Mouse (Mus musculus): Measurements from ENCODE around the gene Kif17. TPM values are rescaled to one million over a fixed set of nuclear protein-coding genes. Genes with fewer than 3 reads are reported as not detected.

The Kif17 gene
- polyA plus RNA-seq, 1 experiment, result 224 TPM

- Histone ChIP-seq H3K4me1 (ENCODE audit: control insufficient read depth, insufficient read depth, low read length) (peaks cover 2% of the 10 kb centered on the region), H3K27ac (ENCODE audit: control insufficient read depth, insufficient read depth, low read depth, low read length) (no peak overlapping the region), H3K36me3 (ENCODE audit: control insufficient read depth, insufficient read depth, low read length) (peaks cover 4% of the 10 kb centered on the region), H3K27me3 (ENCODE audit: control insufficient read depth, insufficient read depth, low read length) (no peaks in the 10 kb centered on the region), H3K4me3 (ENCODE audit: control insufficient read depth, low read depth, low read length) (no peak overlapping the region)
- TF ChIP-seq CTCF (IDR thresholded peaks at IDR 0.05; ENCODE audit: control insufficient read depth, insufficient read depth, insufficient replicate concordance, low read depth, low read length) (no peak), POLR2A (IDR thresholded peaks at IDR 0.05; ENCODE audit: control insufficient read depth, low read depth, low read length) (no peak)
Observed at GRCm38 (mm10) chr4:138223623-138224022, 26.6 kb upstream of the Kif17 start.

DNA sequence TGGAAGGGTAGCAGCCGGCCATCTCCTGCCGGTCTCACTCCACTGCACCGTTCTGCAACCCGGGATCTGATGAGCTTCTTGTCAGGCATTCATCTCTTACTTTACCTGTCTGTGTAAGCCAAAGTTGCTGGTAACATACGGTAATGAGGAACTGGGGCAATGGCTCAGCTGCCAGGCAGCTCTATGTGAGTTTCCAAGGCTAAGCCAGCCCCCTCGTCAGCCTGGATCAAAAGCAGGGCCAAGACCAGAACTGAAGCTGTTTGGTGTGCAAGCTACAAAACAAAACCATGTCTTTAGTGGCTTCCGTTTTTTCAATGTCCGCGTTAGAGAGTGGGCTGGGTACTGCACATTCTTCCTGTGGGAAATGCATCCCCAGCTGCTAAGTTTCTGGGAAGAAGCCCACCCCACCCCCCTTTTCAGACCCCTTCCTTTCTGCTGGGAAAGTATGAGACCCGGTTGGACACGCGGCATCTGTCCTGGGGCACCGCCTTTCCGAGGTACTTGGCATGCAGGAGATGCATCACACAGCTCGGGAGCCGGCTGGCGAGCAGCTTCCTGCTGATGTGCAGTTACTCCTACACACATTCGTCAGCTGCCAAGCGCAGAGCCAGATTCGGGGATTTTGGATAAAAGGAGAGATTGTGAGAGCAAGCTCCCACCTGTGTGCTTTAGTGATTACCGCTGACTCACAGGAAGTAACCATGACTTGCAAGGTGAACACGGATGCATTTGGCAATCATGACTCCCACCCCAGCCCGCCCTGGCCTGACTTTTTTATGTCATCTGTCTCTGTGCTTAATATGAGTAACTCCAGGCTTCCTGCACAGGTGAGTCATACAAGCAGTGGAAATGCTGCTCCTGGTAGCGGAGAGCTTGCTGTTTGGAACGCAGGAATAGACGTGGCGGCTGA, 3.2 kb upstream of the Kif17 start:
- no peak overlapping the region for H3K4me3 ChIP-seq (ENCODE audit: control insufficient read depth, low read depth, low read length)
- H3K27me3 ChIP-seq (ENCODE audit: control insufficient read depth, insufficient read depth, low read length), result no peaks in the 10 kb centered on the region
- H3K27ac ChIP-seq (ENCODE audit: control insufficient read depth, insufficient read depth, low read depth, low read length), result no peak overlapping the region
- peaks cover 24% of the 10 kb centered on the region for H3K4me1 ChIP-seq (ENCODE audit: control insufficient read depth, insufficient read depth, low read length)
- peaks cover 2% of the 10 kb centered on the region; the same call in 1 of the 2 replicates for H3K36me3 ChIP-seq (ENCODE audit: control insufficient read depth, insufficient read depth, low read length)
- no peak for TF ChIP-seq CTCF (IDR thresholded peaks at IDR 0.05; ENCODE audit: control insufficient read depth, insufficient read depth, insufficient replicate concordance, low read depth, low read length)
- TF ChIP-seq POLR2A (IDR thresholded peaks at IDR 0.05; ENCODE audit: control insufficient read depth, low read depth, low read length), result no peak

DNA sequence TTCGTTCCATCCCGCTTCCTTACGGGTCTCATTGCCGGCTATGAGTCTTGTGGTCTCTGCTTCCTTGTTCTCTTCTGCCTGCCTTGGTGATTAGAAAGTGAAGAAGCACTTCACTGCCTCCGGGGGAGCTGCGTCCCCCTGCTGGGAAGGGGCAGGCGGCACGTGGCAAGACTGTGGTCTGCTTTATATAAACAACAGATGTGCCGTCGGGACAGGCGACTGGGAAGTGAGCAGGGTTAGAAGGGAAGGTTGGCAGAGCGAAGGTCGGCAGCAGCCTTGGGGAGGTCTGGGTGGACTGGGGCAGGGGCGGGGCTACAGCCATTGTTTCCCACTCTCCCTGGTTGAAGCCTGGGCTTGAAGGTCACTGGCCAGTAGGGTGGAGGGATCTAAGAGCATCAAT, 1.6 kb downstream of the Kif17 start:
- Histone ChIP-seq H3K4me3 (ENCODE audit: control insufficient read depth, low read depth, low read length) (no peak overlapping the region; the same call in 1 of the 2 replicates), H3K4me1 (ENCODE audit: control insufficient read depth, insufficient read depth, low read length) (peaks cover 28% of the 10 kb centered on the region), H3K27ac (ENCODE audit: control insufficient read depth, insufficient read depth, low read depth, low read length) (no peak overlapping the region), H3K27me3 (ENCODE audit: control insufficient read depth, insufficient read depth, low read length) (no peaks in the 10 kb centered on the region), H3K36me3 (ENCODE audit: control insufficient read depth, insufficient read depth, low read length) (peaks cover 1% of the 10 kb centered on the region; the same call in 1 of the 2 replicates)
- no peak for TF ChIP-seq POLR2A (IDR thresholded peaks at IDR 0.05; ENCODE audit: control insufficient read depth, low read depth, low read length)
- no peak for TF ChIP-seq CTCF (IDR thresholded peaks at IDR 0.05; ENCODE audit: control insufficient read depth, insufficient read depth, insufficient replicate concordance, low read depth, low read length)

DNA sequence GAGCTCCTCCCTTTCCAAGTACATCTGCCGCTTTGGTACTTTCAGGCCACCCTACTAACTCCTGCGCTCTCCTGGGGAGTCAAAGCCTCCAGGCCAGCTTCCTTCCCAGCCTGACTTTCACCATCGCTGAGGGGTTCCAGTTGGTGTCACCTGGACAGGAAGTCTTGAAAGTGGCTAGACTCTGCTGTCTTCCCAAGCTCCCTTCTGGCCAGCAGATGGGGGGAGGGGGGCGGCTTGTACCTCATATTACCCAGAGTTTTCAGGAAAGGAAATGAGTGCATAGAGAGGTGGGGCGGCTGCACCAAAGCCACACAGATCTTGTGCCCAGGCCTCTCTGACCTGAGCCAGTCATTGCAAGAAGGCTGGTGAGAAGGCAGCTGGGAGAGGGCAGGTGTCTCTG, 2.0 kb downstream of the Kif17 start:
- Histone ChIP-seq H3K27ac (ENCODE audit: control insufficient read depth, insufficient read depth, low read depth, low read length) (no peak overlapping the region), H3K4me1 (ENCODE audit: control insufficient read depth, insufficient read depth, low read length) (peaks cover 28% of the 10 kb centered on the region), H3K27me3 (ENCODE audit: control insufficient read depth, insufficient read depth, low read length) (no peaks in the 10 kb centered on the region), H3K36me3 (ENCODE audit: control insufficient read depth, insufficient read depth, low read length) (no peaks in the 10 kb centered on the region), H3K4me3 (ENCODE audit: control insufficient read depth, low read depth, low read length) (no peak overlapping the region)
- TF ChIP-seq POLR2A (IDR thresholded peaks at IDR 0.05; ENCODE audit: control insufficient read depth, low read depth, low read length) (no peak), CTCF (IDR thresholded peaks at IDR 0.05; ENCODE audit: control insufficient read depth, insufficient read depth, insufficient replicate concordance, low read depth, low read length) (no peak)

- TF ChIP-seq CTCF (IDR thresholded peaks at IDR 0.05; ENCODE audit: control insufficient read depth, insufficient read depth, insufficient replicate concordance, low read depth, low read length) (no peak), POLR2A (IDR thresholded peaks at IDR 0.05; ENCODE audit: control insufficient read depth, low read depth, low read length) (no peak)
- no peak overlapping the region for H3K4me3 ChIP-seq (ENCODE audit: control insufficient read depth, low read depth, low read length)
- H3K27me3 ChIP-seq (ENCODE audit: control insufficient read depth, insufficient read depth, low read length), result no peaks in the 10 kb centered on the region
- no peak overlapping the region for H3K27ac ChIP-seq (ENCODE audit: control insufficient read depth, insufficient read depth, low read depth, low read length)
- no peaks in the 10 kb centered on the region for H3K36me3 ChIP-seq (ENCODE audit: control insufficient read depth, insufficient read depth, low read length)
- H3K4me1 ChIP-seq (ENCODE audit: control insufficient read depth, insufficient read depth, low read length), result peaks cover 7% of the 10 kb centered on the region
Observed at GRCm38 (mm10) chr4:138257116-138257687, 7.0 kb downstream of the Kif17 start.

DNA sequence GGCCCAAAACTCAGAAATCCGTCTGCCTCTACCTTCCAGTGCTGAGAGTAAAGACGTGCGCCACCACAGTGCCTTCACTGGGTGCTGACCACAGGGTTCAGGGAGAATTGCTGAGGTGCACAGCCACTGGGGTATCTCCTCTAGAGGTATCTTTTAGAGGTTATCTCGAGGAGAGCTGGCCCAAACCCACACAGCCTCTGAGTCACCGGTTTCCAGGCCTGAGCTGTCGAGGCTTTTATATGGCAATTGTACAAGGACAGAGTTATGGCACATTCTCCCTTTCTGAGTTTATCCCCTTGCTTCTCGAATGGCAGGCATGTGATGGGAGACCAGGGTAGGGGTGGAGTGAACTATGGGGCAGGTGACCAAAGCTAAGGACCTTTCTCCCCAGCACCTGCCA, 8.4 kb downstream of the Kif17 start:
- no peaks in the 10 kb centered on the region for H3K27me3 ChIP-seq (ENCODE audit: control insufficient read depth, insufficient read depth, low read length)
- H3K4me3 ChIP-seq (ENCODE audit: control insufficient read depth, low read depth, low read length), result no peak overlapping the region
- H3K36me3 ChIP-seq (ENCODE audit: control insufficient read depth, insufficient read depth, low read length), result no peaks in the 10 kb centered on the region
- peaks cover 9% of the 10 kb centered on the region for H3K4me1 ChIP-seq (ENCODE audit: control insufficient read depth, insufficient read depth, low read length)
- TF ChIP-seq POLR2A (IDR thresholded peaks at IDR 0.05; ENCODE audit: control insufficient read depth, low read depth, low read length), result no peak
- TF ChIP-seq CTCF (IDR thresholded peaks at IDR 0.05; ENCODE audit: control insufficient read depth, insufficient read depth, insufficient replicate concordance, low read depth, low read length), result no peak
- H3K27ac ChIP-seq (ENCODE audit: control insufficient read depth, insufficient read depth, low read depth, low read length), result no peak overlapping the region

- no peaks in the 10 kb centered on the region for H3K36me3 ChIP-seq (ENCODE audit: control insufficient read depth, insufficient read depth, low read length)
- no peak overlapping the region for H3K27ac ChIP-seq (ENCODE audit: control insufficient read depth, insufficient read depth, low read depth, low read length)
- no peak overlapping the region for H3K4me3 ChIP-seq (ENCODE audit: control insufficient read depth, low read depth, low read length)
- peaks cover 9% of the 10 kb centered on the region for H3K4me1 ChIP-seq (ENCODE audit: control insufficient read depth, insufficient read depth, low read length)
- no peaks in the 10 kb centered on the region for H3K27me3 ChIP-seq (ENCODE audit: control insufficient read depth, insufficient read depth, low read length)
- TF ChIP-seq POLR2A (IDR thresholded peaks at IDR 0.05; ENCODE audit: control insufficient read depth, low read depth, low read length) (no peak), CTCF (IDR thresholded peaks at IDR 0.05; ENCODE audit: control insufficient read depth, insufficient read depth, insufficient replicate concordance, low read depth, low read length) (no peak)
Observed at GRCm38 (mm10) chr4:138259482-138259881, 9.2 kb downstream of the Kif17 start.
